Mouse (Mus musculus) CH12.LX (cell line): ENCODE results near the gene Fam118a. TPM values are rescaled to one million over a fixed set of nuclear protein-coding genes. Genes with fewer than 3 reads are reported as not detected.

Experiments
- DNase-seq: peaks from one replicate; pipeline ENCODE4 v3.0.0-alpha.2; 2013; ENCODE audit errors: extremely low read depth
- H3K27ac ChIP-seq: 2 replicates; pipeline ENCODE4 v1.5.1; 2012; ENCODE audit warnings: low read depth, mild to moderate bottlenecking, control low read depth, moderate library complexity; ENCODE audit not compliant: insufficient read depth
- H3K27me3 ChIP-seq: replicated peaks from 2 replicates; pipeline ENCODE3; 2012; ENCODE audit warnings: inconsistent platforms
- H3K36me3 ChIP-seq, 2 experiments: replicated peaks in 1 of 2; 2 replicates each; pipeline versions ENCODE3 to v1.6.1; 2012; ENCODE audit warnings: inconsistent platforms in 1 of 2, low read length in 1 of 2, mild to moderate bottlenecking in 1 of 2, mixed read lengths in 1 of 2, moderate library complexity in 1 of 2; ENCODE audit not compliant: control insufficient read depth in 1 of 2, insufficient read depth in 1 of 2
- H3K4me1 ChIP-seq, 2 experiments: 2 replicates each; pipeline ENCODE4 v1.6.1; 2012; ENCODE audit warnings: inconsistent platforms in 1 of 2, moderate library complexity in 1 of 2; ENCODE audit not compliant: insufficient read depth in 2 of 2, control insufficient read depth in 1 of 2
- H3K4me2 ChIP-seq: 2 replicates; pipeline ENCODE4 v1.6.1; 2012; ENCODE audit warnings: low read depth, mild to moderate bottlenecking, control low read depth; ENCODE audit not compliant: poor library complexity, insufficient read depth, severe bottlenecking
- H3K4me3 ChIP-seq, 3 experiments: fragments of 150-350 bp in 1 of 3; sonication (generic) in 1 of 3; replicated peaks in 1 of 3; 2 replicates each; pipeline versions ENCODE3 to v1.5.1; 2011 to 2012; ENCODE audit warnings: low read depth in 2 of 3, low read length in 2 of 3, mild to moderate bottlenecking in 2 of 3, moderate library complexity in 2 of 3, control low read depth in 1 of 3, improper control_type of control experiment in 1 of 3, inconsistent platforms in 1 of 3, mixed read lengths in 1 of 3; ENCODE audit not compliant: poor library complexity in 1 of 3
- H3K79me2 ChIP-seq: replicated peaks from 2 replicates; pipeline ENCODE4 v1.6.1; 2012; ENCODE audit warnings: mild to moderate bottlenecking, moderate library complexity; ENCODE audit not compliant: control insufficient read depth, poor library complexity, insufficient read depth, severe bottlenecking; ENCODE audit errors: extremely low read depth
- H3K9ac ChIP-seq: 2 replicates; pipeline ENCODE4 v1.6.1; 2012; ENCODE audit warnings: low read depth, mild to moderate bottlenecking, control low read depth, moderate library complexity; ENCODE audit not compliant: insufficient read depth
- H3K9me3 ChIP-seq: replicated peaks from 2 replicates; pipeline ENCODE3; 2012; ENCODE audit warnings: low read length, inconsistent platforms, mixed read lengths
- BHLHE40 ChIP-seq: IDR thresholded peaks from 2 replicates; pipeline ENCODE4 v1.6.1; 2011; ENCODE audit warnings: mild to moderate bottlenecking, low read depth, low read length, improper control_type of control experiment
- CHD2 ChIP-seq: IDR thresholded peaks from 2 replicates; pipeline ENCODE4 v1.6.1; 2011; ENCODE audit warnings: low read length, improper control_type of control experiment
- CTCF ChIP-seq, 2 experiments: IDR thresholded peaks in 1 of 2; conservative IDR thresholded peaks in 1 of 2; 2 replicates each; pipeline ENCODE4 v1.5.1; 2011 to 2012; ENCODE audit warnings: low read depth in 2 of 2, low read length in 2 of 2, improper control_type of control experiment in 1 of 2, inconsistent platforms in 1 of 2, mild to moderate bottlenecking in 1 of 2, moderate library complexity in 1 of 2
- E2F4 ChIP-seq: IDR thresholded peaks from 2 replicates; pipeline ENCODE4 v1.6.1; 2011; ENCODE audit warnings: low read depth, low read length, improper control_type of control experiment; ENCODE audit not compliant: insufficient replicate concordance
- GABPA ChIP-seq: IDR thresholded peaks from 2 replicates; pipeline ENCODE4 v1.6.1; 2012; ENCODE audit warnings: low read depth, low read length, improper control_type of control experiment, inconsistent platforms; ENCODE audit not compliant: insufficient replicate concordance
- IRF4 ChIP-seq: IDR thresholded peaks from 2 replicates; pipeline ENCODE4 v1.6.1; 2014; ENCODE audit warnings: low read depth, mild to moderate bottlenecking, inconsistent platforms, low read length, improper control_type of control experiment
- JUN ChIP-seq: IDR thresholded peaks from 2 replicates; pipeline ENCODE4 v1.6.1; 2011; ENCODE audit warnings: low read depth, mild to moderate bottlenecking, low read length, improper control_type of control experiment, moderate library complexity; ENCODE audit not compliant: insufficient read depth
- KAT2A ChIP-seq: IDR thresholded peaks from 2 replicates; pipeline ENCODE4 v1.6.1; 2012; ENCODE audit warnings: low read length, improper control_type of control experiment, inconsistent platforms; ENCODE audit not compliant: insufficient replicate concordance
- MAX ChIP-seq: IDR thresholded peaks from 2 replicates; pipeline ENCODE4 v1.6.1; 2011; ENCODE audit warnings: low read length, improper control_type of control experiment
- MAZ ChIP-seq: IDR thresholded peaks from 2 replicates; pipeline ENCODE4 v1.6.1; 2012; ENCODE audit warnings: low read depth, mild to moderate bottlenecking, inconsistent platforms, low read length, improper control_type of control experiment, moderate library complexity
- MXI1 ChIP-seq: IDR thresholded peaks from 2 replicates; pipeline ENCODE4 v1.6.1; 2011; ENCODE audit warnings: mild to moderate bottlenecking, low read depth, low read length, improper control_type of control experiment
- NRF1 ChIP-seq: IDR thresholded peaks from 2 replicates; pipeline ENCODE4 v1.6.1; 2014; ENCODE audit warnings: low read depth, mild to moderate bottlenecking, inconsistent platforms, low read length, improper control_type of control experiment, moderate library complexity
- PAX5 ChIP-seq: IDR thresholded peaks from 2 replicates; pipeline ENCODE4 v1.6.1; 2012; ENCODE audit warnings: low read length, inconsistent platforms, mixed read lengths
- POLR2A ChIP-seq: IDR thresholded peaks from 2 replicates; pipeline ENCODE4 v1.6.1; 2011; ENCODE audit warnings: low read depth, mild to moderate bottlenecking, improper control_type of control experiment, low read length
- SIN3A ChIP-seq: IDR thresholded peaks from 2 replicates; pipeline ENCODE4 v1.6.1; 2012; ENCODE audit warnings: low read length, improper control_type of control experiment, inconsistent platforms
- SMC3 ChIP-seq: IDR thresholded peaks from 2 replicates; pipeline ENCODE4 v1.6.1; 2011; ENCODE audit warnings: low read depth, low read length, improper control_type of control experiment
- TBP ChIP-seq: conservative IDR thresholded peaks from 2 replicates; pipeline ENCODE4 v1.6.1; 2011; ENCODE audit warnings: low read depth, low read length, improper control_type of control experiment
- TCF12 ChIP-seq: IDR thresholded peaks from 2 replicates; pipeline ENCODE4 v1.6.1; 2014; ENCODE audit warnings: low read depth, mild to moderate bottlenecking, inconsistent platforms, low read length, improper control_type of control experiment
- USF2 ChIP-seq: conservative IDR thresholded peaks from 2 replicates; pipeline ENCODE4 v1.6.1; 2011; ENCODE audit warnings: low read depth, low read length, improper control_type of control experiment
- ZC3H11A ChIP-seq: IDR thresholded peaks from 2 replicates; pipeline ENCODE4 v1.6.1; 2012; ENCODE audit warnings: low read depth, mild to moderate bottlenecking, inconsistent platforms, low read length, improper control_type of control experiment
- ZKSCAN1 ChIP-seq: IDR thresholded peaks from 2 replicates; pipeline ENCODE4 v1.6.1; 2012; ENCODE audit warnings: low read depth, inconsistent platforms, low read length, improper control_type of control experiment, borderline replicate concordance
- ZMIZ1 ChIP-seq: IDR thresholded peaks from 2 replicates; pipeline ENCODE4 v1.6.1; 2012; ENCODE audit warnings: low read depth, mild to moderate bottlenecking, inconsistent platforms, low read length, improper control_type of control experiment
- dilution Hi-C: fragments of 300-500 bp; cut with MboI; formaldehyde crosslinking; loops from 2 replicates; pipeline ENCODE4 v1.14.3; 2020; ENCODE audit warnings: low sequenced_read_pairs; ENCODE audit not compliant: extremely low pct_unique_long_range_greater_than_20kb, extremely low pct_ligation_motif_present
- in situ Hi-C: fragments of 300-500 bp; cut with MboI; formaldehyde crosslinking; loops from 3 replicates; pipeline ENCODE4 v1.14.3; 2019; ENCODE audit warnings: low sequenced_read_pairs, low pct_ligation_motif_present, low pct_unique_long_range_greater_than_20kb, mixed read lengths
- polyA plus RNA-seq: library from polyadenylated mRNA; unstranded; fragments of >175 nt; gene quantifications from 2 replicates; pipeline ENCODE4 v1.2.1, GENCODE M21; 2012; ENCODE audit warnings: low read depth; ENCODE audit not compliant: insufficient read length
- total RNA-seq, 2 experiments: library from RNA; depleted of rRNA; stranded (reverse); fragments of 300-350 nt in 1 of 2; fragments of >200 nt in 1 of 2; gene quantifications; 2 replicates each; pipeline ENCODE4 v1.2.3; 2012 to 2014

The Fam118a gene
- total and polyA plus RNA-seq, 3 experiments: 13.1 to 18.2 (median 15.0) TPM

GRCm38 (mm10) chr15:85046230-85046950 is 17.6 kb downstream of the Fam118a start:
- Histone ChIP-seq H3K36me3 (peaks cover 29 to 78% of the 10 kb centered on the region in 2 experiments), H3K9ac (no peak overlapping the region), H3K79me2 (no peaks in the 10 kb centered on the region), H3K27me3 (no peaks in the 10 kb centered on the region), H3K27ac (no peak overlapping the region), H3K9me3 (no peaks in the 10 kb centered on the region), H3K4me2 (no peak overlapping the region), H3K4me1 (peaks cover 5 to 24% of the 10 kb centered on the region in 2 experiments; a peak in 3 of 4 replicates), H3K4me3 (no peak overlapping the region)
- dilution Hi-C loops (no loop called here), in situ Hi-C loops (no loop called here)
- TF ChIP-seq POLR2A (no peak), IRF4 (no peak), MAZ (no peak), TBP (no peak), ZKSCAN1 (no peak), USF2 (no peak), KAT2A (no peak), JUN (no peak), GABPA (no peak), SMC3 (no peak), MAX (no peak), CHD2 (no peak), ZC3H11A (no peak), NRF1 (no peak), SIN3A (no peak), MXI1 (no peak), PAX5 (no peak), TCF12 (no peak), CTCF (conservative IDR thresholded peaks at IDR 0.05 in 1 of 2, IDR thresholded peaks at IDR 0.05 in 1 of 2; ENCODE audit: low read depth in 2 of 2, low read length in 2 of 2) (no peak), E2F4 (no peak)
- DNase-seq: no peak

- Histone ChIP-seq H3K27ac (no peak overlapping the region), H3K27me3 (no peaks in the 10 kb centered on the region), H3K4me1 (peaks cover under 1 to 9% of the 10 kb centered on the region in 2 experiments; a peak in 2 of 4 replicates), H3K4me2 (no peak overlapping the region), H3K36me3 (peaks cover 35 to 87% of the 10 kb centered on the region in 2 experiments), H3K9me3 (no peaks in the 10 kb centered on the region), H3K4me3 (no peak overlapping the region)
- DNase-seq: no peak
- in situ Hi-C loops: no loop called here
- TF ChIP-seq ZMIZ1 (no peak), BHLHE40 (no peak)
- TF ChIP-seq, all 38 proteins: peak for 0
- Histone ChIP-seq H3K9ac (no peak overlapping the region), H3K79me2 (no peaks in the 10 kb centered on the region)
- dilution Hi-C loops: no loop called here
These were observed 19.1 kb downstream of the Fam118a start for GRCm38 (mm10) chr15:85047865-85048264.
